Mouse (Mus musculus) layer of hippocampus, adult 11-12 months (tissue): ENCODE measurements around the gene Irak3.
A peak's percentile ranks its signal among the peaks of the same experiment; 100 is the strongest.
"Not testable (repeated sequence)": the region's sequence is repeated elsewhere in the genome, so short reads cannot be mapped to it uniquely, and the experiment has no call there.

ENCODE experiments used
- DNase-seq: peaks from one replicate; pipeline ENCODE4 v3.0.0; 2022; ENCODE audit warnings: low spot score

Gene Irak3

DNA sequence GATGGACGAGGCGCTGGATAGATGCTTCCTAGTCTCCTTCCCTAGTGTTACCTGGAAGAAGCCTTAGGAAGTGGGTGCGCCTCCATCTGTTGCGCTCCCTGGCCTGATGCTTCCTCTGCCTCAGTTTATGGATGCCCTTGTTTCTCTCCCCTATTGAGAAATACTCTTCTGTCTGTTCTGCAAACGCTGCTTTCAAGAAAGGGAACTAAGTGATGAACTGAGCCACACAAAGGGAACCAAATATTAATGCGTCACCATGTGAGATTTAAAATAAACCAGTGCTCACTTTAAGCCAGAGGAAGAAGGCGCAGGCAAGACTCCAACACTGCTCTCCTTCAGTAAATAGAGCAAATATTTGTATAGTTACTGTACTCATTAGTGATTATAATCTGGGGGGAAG lies 38.4 kb downstream of the Irak3 start:
- no peak for DNase-seq

DNA sequence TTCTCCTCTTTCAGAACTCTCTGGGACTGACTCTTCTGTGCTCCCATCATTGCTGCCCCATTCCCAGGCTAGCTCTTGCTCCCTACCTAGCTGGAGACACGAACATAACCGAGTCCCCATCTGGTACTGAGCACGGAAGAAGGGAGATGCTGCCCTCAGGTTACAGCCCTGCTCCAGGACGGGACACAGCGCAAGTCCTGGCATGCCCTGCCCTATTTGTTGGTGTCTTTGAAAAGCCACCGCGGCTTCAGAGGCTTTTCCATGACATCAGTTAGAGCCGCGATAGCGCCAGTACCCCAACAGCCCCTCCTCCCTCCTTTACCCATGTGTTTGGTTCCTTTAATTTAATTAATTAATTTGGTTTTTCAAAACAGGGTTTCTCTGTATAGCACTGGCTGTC lies 39.1 kb downstream of the Irak3 start:
- DNase-seq, result no peak

DNA sequence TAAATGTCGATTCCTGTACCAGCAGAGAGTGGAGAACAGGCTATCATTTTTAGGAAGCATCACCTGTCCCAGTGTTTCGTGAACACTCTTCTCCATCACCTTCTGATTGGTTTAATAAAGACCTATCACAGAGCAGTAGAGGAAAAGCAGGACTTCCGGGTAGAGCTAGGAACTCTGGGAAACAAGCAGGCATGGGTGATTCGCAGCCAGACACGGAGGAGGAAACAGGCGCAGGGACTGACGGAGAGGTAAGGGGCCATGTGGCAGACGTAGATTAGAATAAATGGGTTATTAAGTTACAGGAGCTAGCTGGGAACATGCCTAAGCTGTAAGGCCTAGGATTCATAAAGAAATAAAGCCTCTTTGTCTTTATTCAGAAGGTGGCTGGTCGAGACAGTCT lies 41.4 kb downstream of the Irak3 start:
- no peak for DNase-seq

DNA sequence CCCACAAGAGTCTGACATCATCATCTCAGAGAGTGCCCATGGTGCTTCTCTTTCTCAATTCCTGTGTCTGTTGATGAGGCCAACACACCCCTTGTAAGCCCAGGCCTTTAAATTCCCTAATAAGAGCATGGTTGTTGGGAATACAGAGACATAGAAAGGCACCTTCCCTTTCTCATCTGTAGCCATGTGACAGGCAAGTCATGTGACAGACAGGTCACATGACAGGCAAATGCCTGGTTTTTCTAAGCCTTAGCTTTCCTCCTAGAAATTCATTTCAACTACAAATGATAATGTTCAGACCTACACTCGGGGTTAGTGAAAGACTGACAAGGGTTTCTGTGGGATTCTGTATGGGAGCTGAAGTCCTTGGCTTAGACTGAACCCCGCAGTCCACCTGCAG lies 48.0 kb downstream of the Irak3 start:
- DNase-seq, result no peak

DNA sequence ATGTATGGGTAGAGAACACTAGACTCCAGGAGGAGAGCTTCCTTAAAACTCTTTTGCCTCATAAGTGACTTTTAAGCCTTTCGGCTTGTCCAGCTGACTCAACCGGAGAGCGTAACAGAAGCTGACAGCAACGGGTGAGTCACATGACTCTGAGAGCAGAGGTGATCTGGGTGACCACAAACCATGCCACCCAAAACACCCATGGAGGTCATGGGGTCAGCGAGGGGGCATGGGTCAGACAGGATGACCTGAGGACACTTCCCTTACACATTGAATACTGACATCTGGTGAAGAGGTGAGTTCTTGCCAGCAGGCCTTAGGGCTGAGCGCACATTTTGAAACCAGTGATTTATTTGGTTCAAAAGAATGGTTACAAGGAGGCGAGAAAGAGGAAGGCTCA lies 50.3 kb downstream of the Irak3 start:
- DNase-seq, result no peak

DNA sequence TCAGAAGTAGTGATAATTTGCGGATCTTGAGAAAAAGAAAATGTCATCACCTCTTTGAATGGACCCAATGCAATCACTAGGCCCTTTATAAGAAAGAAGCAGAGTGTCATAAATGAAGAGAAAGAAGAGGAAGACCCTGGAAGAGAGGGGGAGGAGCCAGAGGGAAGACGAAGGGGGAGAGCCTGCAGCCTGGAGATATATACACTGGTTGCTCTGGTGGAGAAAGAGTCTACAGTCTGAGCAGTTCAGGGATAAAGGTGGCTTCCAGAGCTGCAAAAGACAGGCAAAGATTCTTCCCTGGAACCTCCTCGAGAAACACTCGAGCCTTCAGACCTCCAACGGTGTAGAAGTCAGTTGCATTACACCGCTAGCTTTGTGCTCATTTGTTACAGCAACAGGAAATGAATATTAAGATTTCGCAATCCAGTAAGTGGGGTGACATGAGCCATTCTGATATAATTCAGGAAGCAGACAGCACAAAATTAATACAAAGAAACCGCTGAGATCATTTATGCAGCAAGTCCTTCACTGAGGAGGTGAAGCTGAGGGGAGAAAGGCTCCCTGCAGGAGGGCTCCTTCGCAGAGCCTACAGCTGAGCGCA lies 60.9 kb downstream of the Irak3 start:
- DNase-seq, result no peak

DNA sequence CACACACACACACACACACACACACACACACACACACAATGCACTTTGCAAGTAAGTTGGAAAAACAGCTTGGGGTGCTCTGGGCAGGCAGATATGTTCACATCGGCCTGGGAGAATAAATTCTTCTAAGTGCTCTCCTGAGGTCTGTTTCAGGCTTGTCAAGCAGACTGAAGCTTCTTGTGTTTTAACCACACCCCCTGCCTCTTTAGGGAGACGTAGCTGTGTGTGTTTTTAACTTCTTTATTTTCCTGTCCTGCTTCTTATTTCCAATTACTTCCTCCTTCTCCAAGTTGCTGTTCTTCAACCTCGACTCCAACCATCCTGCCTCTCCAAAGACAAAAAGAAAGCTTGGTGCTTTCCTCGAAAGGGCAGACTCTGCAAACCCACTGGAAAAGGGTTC lies 61.7 kb downstream of the Irak3 start:
- DNase-seq, result no peak

DNA sequence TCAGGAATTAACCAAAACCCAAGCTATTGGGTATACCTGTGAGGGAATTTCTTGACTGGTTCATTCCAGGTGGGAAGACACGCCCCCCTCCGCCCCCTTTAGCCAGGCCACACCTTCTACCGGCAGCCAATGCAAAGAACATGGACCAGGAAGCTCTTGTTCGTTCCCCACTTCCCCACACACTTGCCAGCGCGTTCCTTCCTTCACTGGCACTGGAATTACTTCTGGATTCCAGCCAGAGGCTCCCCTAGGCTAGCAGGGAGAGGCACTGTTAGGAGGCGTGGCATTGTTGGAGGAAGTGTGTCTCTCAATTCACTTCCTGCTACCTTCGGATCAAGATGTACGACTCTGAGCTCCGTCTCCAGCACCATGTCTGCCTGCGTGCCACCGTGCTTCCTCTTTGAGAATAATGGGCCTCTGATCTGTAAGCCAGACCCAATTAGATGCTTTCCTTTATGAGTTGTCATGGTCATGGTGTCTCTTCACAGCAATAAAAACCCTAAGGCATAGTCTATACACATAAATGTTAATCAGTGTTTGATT lies 65.8 kb downstream of the Irak3 start:
- DNase-seq, result no peak

DNA sequence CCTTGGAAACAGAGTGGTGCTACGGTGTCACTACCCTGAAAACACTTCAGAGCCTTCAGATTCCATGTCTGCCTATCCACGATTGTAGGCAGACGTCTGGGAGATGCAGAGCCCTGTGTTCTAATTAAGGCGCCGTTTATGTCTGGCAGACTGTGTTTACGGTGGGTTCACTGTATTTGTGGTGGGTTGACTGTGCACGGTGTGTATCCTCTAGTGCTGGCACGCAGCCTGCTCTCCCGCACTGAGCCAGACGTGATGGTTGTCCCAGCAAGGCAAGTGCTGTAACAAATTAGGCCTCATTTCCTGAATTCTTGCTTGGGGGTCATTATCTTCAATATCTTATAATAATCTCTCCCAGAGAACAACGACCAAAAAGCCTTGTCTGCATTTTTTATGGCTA lies 68.2 kb downstream of the Irak3 start:
- no peak for DNase-seq

DNA sequence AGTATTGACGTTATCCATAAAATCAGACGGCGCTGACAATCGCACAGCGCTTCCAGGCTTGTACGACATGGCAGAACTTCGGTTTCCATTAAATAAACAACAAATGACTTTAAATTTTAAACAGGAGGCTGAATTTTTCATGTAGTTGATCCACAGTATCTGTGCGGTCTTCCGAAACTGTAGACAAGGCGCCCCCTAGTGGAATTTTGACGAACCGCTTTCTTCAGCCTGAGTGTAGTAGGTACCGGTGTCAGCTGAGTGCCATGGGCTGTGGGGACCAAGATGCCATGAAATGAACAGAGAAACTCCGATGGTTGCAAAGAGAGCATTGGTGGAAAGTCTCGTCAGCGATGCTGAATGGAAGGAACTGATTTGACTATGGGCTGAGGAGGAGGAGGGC lies 71.3 kb downstream of the Irak3 start:
- peak; percentile 68 for DNase-seq

DNA sequence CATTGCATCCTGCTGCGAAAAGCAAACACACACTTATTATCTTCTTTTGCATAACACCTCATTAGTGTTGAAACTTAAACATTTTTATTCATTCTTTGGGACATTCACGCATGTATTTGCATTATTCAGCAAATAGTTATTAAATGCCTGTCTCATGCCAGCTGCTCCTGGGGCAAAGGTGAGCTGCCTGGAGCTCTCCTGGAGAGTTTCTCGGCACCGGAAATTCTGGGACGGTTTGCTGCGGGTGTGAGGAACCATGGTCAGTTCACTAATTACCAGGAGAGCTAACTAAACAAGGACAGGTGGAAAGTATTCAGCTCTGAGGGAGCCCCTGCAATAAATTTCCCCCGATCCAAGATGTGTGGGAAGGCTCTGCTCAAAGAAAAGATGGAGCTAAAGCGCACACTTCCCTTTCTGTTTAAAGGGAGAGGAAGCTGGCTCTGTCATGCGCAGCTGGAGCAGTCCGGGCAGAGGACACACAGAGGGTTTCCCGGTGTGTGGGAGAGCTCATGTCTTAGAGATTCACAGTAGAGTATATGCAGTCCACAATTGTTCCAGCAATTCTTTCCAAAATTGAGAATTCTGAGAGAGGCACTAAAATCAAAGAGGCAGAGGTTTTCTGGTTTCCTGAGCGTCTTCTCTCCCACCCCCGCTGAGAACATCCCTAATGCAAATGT lies 73.2 kb downstream of the Irak3 start:
- DNase-seq, result no peak

DNA sequence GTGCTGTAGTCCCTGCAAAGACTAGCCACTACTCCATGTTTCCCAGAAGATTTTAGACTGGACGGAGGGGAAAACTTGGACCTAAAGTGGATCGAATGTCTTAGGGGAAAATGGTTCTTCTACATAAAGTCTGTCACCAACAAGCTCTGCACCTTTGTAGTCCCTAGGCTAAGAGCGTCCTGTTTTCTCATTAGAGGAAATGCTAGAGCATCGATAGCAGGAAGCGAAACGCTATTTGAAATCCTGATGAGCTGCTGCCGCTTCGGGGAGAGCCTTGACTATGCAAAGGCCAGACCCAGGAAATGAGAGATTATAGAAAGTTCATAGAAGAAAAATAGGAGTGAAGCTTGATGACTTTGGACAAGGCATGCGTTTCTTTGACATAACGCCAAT lies 76.5 kb downstream of the Irak3 start:
- DNase-seq, result no peak

DNA sequence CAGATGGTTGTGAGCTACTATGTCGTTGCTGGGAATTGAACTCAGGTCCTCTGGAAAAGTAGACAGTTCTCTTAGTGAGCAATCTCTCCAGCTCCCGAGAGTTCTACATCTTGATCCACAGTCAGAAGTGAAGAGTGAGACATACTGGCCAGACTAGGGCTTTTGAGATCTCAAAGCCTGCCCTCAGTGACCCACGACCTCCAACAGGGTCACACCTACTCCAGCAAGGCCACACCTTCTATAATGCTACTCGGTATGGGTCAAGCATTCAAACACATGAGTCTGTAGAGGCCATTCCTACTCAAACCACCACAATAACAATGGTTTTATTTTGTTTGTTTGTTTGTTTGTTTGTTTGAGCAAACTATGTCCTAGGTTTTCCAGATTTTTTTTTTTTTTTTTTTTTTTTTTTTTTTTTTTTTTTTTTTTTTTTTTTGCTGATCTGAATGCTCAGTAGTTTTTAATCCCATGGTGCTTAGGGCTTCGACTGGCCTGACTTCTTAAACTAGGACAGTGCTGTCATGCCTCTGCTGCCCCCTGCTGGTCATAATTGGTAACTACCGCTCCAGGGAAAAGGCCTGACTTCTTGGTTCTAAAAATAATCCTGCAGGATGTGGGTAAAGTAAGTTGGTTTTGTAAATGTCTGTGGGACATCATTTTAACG lies 77.0 kb downstream of the Irak3 start:
- peak; percentile 89 for DNase-seq

DNA sequence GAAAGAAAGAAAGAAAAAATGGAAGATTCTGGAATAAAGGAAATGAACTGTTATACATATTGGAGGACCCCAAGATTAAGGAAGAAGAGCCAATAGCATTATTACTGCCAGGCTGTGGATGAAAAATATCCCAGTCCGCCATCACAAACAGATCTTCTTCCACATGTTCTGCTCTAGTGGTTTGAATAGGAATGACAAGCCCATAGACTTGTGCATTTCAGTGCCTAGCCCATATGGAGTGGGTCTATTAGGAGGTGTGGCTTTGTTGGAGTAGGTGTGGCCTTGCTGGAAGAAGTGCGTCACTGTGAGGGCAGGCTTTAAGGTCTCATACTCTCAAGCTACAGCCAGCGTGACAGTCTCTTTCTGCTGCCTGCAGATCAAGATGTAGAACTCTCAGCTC lies 78.2 kb downstream of the Irak3 start:
- no peak for DNase-seq

DNA sequence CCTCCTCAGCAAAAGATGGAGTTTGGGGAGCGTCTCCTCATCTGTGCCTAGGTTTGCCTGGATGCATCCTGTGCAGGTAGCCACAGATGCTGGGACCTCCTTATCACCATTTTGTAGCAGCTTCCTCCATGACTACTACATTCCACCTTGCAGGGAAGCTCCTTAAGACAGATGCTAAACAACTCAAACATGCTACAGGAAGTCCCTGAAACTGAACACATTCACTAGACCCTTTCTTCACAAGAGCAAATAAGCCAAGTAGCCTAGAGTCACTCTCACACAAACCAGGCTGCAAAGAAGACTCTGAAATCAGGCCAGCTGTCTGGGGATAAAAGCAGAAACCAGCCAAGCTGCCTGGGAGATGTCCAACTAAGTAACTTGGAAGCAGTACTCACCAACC lies 86.7 kb downstream of the Irak3 start:
- no peak for DNase-seq

DNA sequence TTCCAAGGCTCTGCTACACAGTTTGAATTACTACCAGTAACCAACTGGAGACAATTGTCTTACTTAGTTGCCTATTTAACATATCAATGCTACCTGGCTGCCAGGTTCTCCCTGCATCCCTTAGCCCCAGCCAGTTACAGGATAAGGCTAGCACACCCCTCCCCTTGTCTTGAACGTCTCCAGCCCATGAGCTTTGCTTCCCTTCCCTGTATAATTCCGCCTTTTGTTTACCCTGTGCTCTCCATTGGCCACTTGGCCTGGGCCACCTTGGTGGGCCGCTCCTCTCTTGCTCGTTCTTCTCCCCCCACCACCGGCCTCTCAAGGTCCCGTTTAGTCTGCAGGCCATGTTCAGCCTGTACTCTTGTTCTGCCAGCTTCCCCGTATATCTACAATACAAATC lies 87.4 kb downstream of the Irak3 start:
- no peak for DNase-seq

DNA sequence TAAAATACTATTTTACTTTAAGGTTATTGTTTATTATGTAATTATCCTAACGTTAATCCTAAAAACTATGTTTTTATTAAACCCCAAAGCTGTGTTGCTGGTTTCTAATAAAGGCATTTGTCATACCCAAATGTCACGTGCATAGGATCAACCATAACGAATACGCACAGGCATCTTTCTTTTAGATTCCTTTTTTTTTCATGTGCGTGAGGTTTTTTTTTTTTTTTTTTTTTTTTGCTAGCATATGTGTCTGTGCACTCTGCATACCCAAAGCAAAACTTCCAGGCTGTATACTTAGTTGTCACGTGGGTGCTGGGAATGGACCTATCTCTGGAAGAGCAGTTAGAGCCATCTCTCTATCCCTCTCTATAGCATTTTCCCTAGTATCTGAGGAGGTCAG lies 88.0 kb downstream of the Irak3 start:
- no peak for DNase-seq

DNA sequence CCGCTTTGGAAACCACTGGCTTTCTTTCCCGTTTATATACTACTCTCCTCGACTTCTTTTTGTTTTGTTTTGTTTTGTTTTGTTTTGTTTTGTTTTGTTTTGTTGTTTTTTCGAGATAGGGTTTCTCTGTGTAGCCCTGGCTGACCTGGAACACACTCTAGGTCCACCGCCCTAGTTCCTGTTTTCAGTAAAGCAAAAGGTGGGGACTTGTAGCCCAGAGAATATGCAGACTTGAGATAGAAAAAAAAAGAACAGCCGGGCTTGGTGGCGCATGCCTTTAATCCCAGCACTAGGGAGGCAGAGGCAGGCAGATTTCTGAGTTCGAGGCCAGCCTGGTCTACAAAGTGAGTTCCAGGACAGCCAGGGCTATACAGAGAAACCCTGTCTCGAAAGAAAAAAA lies 88.4 kb downstream of the Irak3 start:
- DNase-seq, result not testable (repeated sequence)

DNA sequence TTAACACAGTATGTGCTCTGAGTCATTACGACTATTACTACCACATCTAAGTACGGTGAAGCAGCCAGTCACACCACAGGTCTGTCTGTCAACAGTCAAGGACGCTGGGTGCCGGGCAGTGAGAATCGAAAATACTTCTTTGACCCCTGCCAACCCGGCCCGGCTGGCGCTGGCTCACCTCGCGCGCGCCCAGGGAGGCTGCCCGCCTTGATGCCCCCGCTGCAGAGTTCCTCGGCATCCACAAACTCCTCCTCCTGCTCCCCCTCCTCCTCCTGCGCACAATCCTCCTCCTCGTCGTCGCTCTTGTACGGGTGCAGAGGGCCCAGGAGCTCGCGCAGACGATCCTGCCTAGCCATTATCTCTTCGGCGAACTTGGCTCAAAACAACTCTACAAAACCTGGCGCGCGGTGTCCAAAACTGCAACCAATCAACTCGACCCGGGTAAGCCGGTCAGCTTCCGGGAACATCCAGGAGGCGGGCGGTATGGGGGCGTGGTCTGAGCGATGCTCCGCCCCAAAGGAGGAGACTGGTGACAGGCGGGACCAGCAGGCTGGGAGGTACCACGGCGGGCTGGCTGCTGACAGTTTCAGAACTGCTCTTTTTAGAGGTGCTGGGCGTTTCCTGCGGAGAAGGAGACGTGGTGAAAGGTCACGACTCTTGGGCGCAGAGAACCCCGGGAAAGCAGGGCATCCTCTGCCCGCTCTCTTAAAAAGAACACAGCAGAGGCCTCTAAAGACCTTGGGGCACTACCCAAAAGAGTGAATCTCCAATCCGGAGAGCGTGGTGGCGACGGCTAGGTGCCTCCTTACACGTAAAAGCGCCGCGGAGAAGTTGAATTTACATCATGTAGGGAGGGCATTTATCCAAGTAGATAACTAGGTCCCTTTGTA lies 89.2 kb downstream of the Irak3 start, which contains the start of gene Helb:
Gene Helb, minus strand, starts transcription at position 481 of the 890 bp plus-strand sequence.
- peak; percentile 96 for DNase-seq

DNA sequence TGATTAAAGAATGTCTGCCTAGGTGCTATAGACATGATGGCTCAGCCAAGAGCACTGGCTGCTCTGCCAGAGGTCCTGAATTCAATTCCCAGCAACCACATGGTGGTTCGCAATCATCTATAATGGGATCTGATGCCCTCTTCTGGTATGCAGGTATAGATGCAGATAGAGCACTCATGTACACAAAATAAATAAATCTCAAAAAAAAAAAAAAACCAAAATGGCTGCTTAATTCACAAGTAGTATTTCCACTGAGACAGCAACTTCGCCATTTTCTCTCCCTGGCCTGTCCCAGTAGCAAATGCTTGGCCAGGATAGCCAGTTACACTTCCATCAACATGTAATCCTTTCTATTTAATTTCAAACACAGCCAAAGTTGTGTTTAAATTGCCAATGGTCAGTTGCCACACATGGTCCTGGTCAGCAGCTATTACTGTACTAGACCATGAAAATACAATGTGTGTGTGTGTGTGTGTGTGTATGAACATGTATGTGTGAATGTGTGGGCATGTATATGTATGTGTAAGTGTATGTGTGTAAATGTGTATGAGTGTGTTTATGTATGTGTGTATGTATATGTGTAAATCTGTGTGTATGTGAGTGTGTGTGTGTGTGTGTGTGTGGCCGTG lies 90.1 kb downstream of the Irak3 start:
- DNase-seq, result no peak

DNA sequence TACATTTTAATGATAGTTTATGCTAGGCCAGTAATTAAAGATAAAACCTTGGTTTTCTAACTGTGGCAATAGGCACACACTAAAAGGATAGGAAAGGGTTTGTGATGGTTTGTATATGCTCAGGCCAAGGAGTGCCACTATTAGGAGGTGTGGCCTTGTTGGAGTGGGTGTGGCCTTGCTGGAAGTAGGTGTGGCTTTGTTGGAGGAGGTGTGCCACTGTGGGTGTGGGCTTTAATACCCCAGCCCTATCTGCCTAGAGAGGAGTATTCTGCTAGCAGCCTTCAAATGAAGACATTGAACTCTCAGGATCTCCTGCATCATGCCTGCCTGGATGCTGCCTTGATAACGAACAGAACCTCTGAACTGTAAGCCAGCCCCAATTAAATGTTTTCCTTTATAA lies 101.1 kb downstream of the Irak3 start:
- DNase-seq, result no peak

DNA sequence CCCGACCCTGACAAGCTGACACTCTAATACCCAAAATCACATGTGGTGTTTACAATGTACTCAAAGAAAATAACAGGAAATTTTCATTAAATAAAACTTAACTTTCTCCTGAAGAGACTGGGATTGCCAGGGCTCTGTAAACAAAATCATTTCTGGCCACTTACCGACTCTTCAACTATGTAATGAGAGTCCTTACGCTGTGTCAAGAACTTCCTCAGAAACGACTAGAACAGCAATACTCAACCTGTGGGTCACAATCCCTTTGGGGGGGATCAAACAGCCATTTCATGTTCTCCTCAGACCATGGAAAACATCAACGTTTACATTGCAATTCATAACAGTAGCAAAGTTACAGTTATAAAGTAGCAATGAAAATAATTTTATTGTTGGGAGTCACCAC lies 104.4 kb downstream of the Irak3 start:
- no peak for DNase-seq
